ENCODE assay signal across 11 mouse cellular contexts in genomic region chr13:44881001-44881400, GRCm38 (mm10).
"Had no signal": no experiment of that assay in that cellular context is flagged by ENCODE, and none has a peak within 500 bp of the region (broad histone marks: within the 10 kb centered on the region; RNA-seq: fewer than 3 reads in every experiment).

No protein-coding gene starts in this region.

- H3K27me3 ChIP-seq: limb, embryonic 13.5 days; midbrain, embryonic 13.5 days; neural tube, embryonic 15.5 days had no signal

- H3K9ac ChIP-seq: limb, embryonic 13.5 days; liver, embryonic 14.5 days; midbrain, embryonic 13.5 days; neural tube, embryonic 15.5 days had no signal

- H3K4me2 ChIP-seq: limb, embryonic 13.5 days; midbrain, embryonic 13.5 days; neural tube, embryonic 15.5 days had no signal

- H3K27ac ChIP-seq: limb, embryonic 13.5 days; liver, embryonic 14.5 days; midbrain, embryonic 13.5 days; neural tube, embryonic 15.5 days had no signal

- ATAC-seq: midbrain, embryonic 13.5 days had no signal

- DNase-seq: kidney, postnatal 36 days; left cerebral cortex, postnatal 4 days; lung, adult 18-20 months; right cerebral cortex, adult 18-20 months; right cerebral cortex, postnatal 25 days; thymus, postnatal 36 days had no signal

- H3K9me3 ChIP-seq: limb, embryonic 13.5 days; midbrain, embryonic 13.5 days; neural tube, embryonic 15.5 days had no signal

- H3K4me3 ChIP-seq: limb, embryonic 13.5 days; midbrain, embryonic 13.5 days; myocyte; neural tube, embryonic 15.5 days had no signal

- H3K36me3 ChIP-seq: midbrain, embryonic 13.5 days; neural tube, embryonic 15.5 days had no signal
